Mouse (Mus musculus) kidney, postnatal 0 days (tissue): ENCODE results near the gene Ddn. TPM values are rescaled to one million over a fixed set of nuclear protein-coding genes. Genes with fewer than 3 reads are reported as not detected.

Experiments used
- ATAC-seq: fragments of 200-750 bp; cut with Nextera tagmentation; replicated peaks from 2 replicates; pipeline ENCODE4 v1.8.0; 2017; ENCODE audit warnings: low read depth, moderate number of reproducible peaks, moderate TSS enrichment, moderate library complexity; ENCODE audit not compliant: low FRiP score
- DNase-seq: peaks from one replicate; pipeline ENCODE4 v3.0.0-alpha.2; 2016; ENCODE audit warnings: low spot score
- H3K27ac ChIP-seq: fragments of 300-500 bp; sonication (generic); 2 replicates; pipeline ENCODE4 v1.5.1; 2014; ENCODE audit warnings: mild to moderate bottlenecking
- H3K27me3 ChIP-seq: fragments of 300-500 bp; sonication (generic); 2 replicates; pipeline ENCODE4 v1.6.1; 2014; ENCODE audit warnings: low read length, mixed read lengths; ENCODE audit not compliant: insufficient read depth
- H3K36me3 ChIP-seq: fragments of 300-500 bp; sonication (generic); 2 replicates; pipeline ENCODE4 v1.6.1; 2014; ENCODE audit warnings: low read length, mixed read lengths; ENCODE audit not compliant: insufficient read depth
- H3K4me1 ChIP-seq: fragments of 300-500 bp; sonication (generic); replicated peaks from 2 replicates; pipeline ENCODE4 v1.6.1; 2014; ENCODE audit warnings: antibody characterized with exemption, low read length, mixed read lengths; ENCODE audit not compliant: insufficient read depth
- H3K4me2 ChIP-seq: fragments of 300-500 bp; sonication (generic); 2 replicates; pipeline ENCODE4 v1.6.1; 2014; ENCODE audit warnings: mild to moderate bottlenecking, low read length, moderate library complexity, mixed read lengths
- H3K4me3 ChIP-seq: fragments of 300-500 bp; sonication (generic); replicated peaks from 2 replicates; pipeline ENCODE4 v1.5.1; 2014; ENCODE audit warnings: low read depth, low read length
- H3K9ac ChIP-seq: fragments of 300-500 bp; sonication (generic); 2 replicates; pipeline ENCODE4 v1.6.1; 2014; ENCODE audit warnings: low read depth, low read length
- H3K9me3 ChIP-seq: fragments of 300-500 bp; sonication (generic); replicated peaks from 2 replicates; pipeline ENCODE4 v1.6.1; 2016; ENCODE audit warnings: low read length, inconsistent platforms, mixed read lengths
- CTCF ChIP-seq: IDR thresholded peaks from 2 replicates; pipeline ENCODE4 v1.5.1; 2016; ENCODE audit warnings: antibody characterized with exemption, low read depth, mild to moderate bottlenecking, moderate library complexity
- WGBS: fragments of 180-500 bp; shearing (Covaris S2); extraction: QIAGEN DNeasy Blood & Tissue Kit; methylation state at CpG from one replicate; pipeline ENCODE4 v1.1.7; 2014; 5-methylcytosine and 5-hydroxymethylcytosine counted together
- polyA plus RNA-seq: library from polyadenylated mRNA; unstranded; fragments of >200 nt; fragmentation: Nextera tagmentation; extraction: Ambion mirVana; gene quantifications from 2 replicates; pipeline ENCODE4 v1.2.1, GENCODE M21; 2015

The Ddn gene
- polyA plus RNA-seq, 1 experiment from 2014 or later = 6.1 TPM

DNA sequence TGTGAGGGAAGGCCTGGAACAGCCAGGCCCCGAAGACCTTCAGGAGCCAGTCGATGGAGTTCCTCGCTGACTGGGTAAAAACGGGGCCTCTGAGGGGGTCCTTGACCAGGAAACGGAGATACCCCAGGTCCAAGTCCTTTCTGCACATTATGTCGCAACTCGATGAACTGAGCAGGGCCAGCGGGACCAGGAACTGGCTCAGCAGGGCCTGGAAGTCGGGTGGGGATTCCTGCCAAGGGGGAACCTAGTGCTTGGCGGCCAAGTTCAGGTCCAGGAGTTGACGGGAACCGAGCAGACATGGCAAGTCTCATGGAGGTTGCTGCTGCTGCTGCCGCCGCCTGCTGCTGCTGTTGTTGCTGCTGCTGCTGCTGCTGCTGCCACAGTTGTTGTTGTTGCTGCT is 41.4 kb upstream of the Ddn start:
- Histone ChIP-seq H3K4me3 (no peak overlapping the region), H3K4me2 (no peak overlapping the region), H3K9me3 (no peaks in the 10 kb centered on the region), H3K27me3 (no peaks in the 10 kb centered on the region), H3K36me3 (peaks cover 92% of the 10 kb centered on the region), H3K9ac (no peak overlapping the region), H3K4me1 (no peaks in the 10 kb centered on the region), H3K27ac (no peak overlapping the region)
- 89% methylated on average over 14 of the region's 14 CpGs for WGBS
- no peak for TF ChIP-seq CTCF
- ATAC-seq (no peak), DNase-seq (no peak)

DNA sequence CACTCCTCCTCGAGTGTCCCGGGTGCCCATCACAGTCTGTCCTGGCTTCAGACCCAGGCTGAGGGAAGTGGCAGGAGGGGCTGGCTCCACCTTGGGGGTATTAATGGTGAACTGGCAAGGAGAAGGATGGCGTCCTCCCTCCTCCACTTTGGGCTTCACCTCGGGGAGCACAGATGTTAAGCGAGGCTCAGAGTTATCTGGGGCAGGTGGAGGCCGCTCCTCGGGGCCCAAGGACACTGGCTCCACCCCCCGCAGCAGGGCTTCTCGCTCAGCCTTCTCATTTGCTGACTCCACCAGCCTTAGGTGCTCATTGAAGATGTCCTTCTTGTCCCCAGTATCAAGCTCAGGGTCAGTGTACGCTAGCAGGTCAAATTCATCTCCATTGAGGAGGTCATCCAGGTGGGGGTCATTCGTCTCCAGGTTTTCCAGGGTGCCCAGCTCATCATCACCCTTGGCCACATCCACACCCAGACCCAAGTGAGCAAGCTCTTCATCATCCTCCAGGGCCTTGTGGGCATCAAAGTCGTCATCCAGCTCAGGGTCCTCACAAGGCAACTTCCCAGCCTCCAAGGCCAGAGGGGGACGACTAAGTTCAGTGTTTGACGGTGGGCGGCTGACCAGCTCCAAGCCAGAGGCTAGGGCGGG is 40.8 kb upstream of the Ddn start:
- WGBS = 87% methylated on average over 16 of the region's 16 CpGs
- Histone ChIP-seq H3K9me3 (no peaks in the 10 kb centered on the region), H3K27ac (no peak overlapping the region), H3K36me3 (peaks cover 92% of the 10 kb centered on the region), H3K9ac (no peak overlapping the region), H3K4me3 (no peak overlapping the region), H3K27me3 (no peaks in the 10 kb centered on the region), H3K4me1 (no peaks in the 10 kb centered on the region), H3K4me2 (no peak overlapping the region)
- ATAC-seq (no peak), DNase-seq (no peak)
- TF ChIP-seq CTCF = no peak

GRCm38 (mm10) chr15:98849165-98849564 is 39.9 kb upstream of the Ddn start:
- no peaks in the 10 kb centered on the region for H3K9me3 ChIP-seq
- no peak overlapping the region for H3K4me3 ChIP-seq
- H3K27ac ChIP-seq = no peak overlapping the region
- no peaks in the 10 kb centered on the region for H3K27me3 ChIP-seq
- no peak overlapping the region for H3K4me2 ChIP-seq
- H3K4me1 ChIP-seq = no peaks in the 10 kb centered on the region
- H3K36me3 ChIP-seq = peaks cover 92% of the 10 kb centered on the region
- no peak overlapping the region for H3K9ac ChIP-seq
- ATAC-seq (no peak), DNase-seq (no peak)
- WGBS = 96% methylated on average over 11 of the region's 11 CpGs
- no peak for TF ChIP-seq CTCF

GRCm38 (mm10) chr15:98846140-98846539 is 36.9 kb upstream of the Ddn start:
- no peak overlapping the region for H3K9ac ChIP-seq
- H3K27ac ChIP-seq = no peak overlapping the region
- H3K36me3 ChIP-seq = peaks cover 89% of the 10 kb centered on the region
- WGBS = 87% methylated on average over 8 of the region's 8 CpGs
- H3K4me2 ChIP-seq = no peak overlapping the region
- TF ChIP-seq CTCF = no peak
- H3K4me3 ChIP-seq = no peak overlapping the region
- H3K9me3 ChIP-seq = no peaks in the 10 kb centered on the region
- ATAC-seq = no peak
- no peak for DNase-seq
- H3K27me3 ChIP-seq = no peaks in the 10 kb centered on the region
- H3K4me1 ChIP-seq = no peaks in the 10 kb centered on the region

GRCm38 (mm10) chr15:98845149-98845548 is 35.9 kb upstream of the Ddn start:
- Histone ChIP-seq H3K4me1 (no peaks in the 10 kb centered on the region), H3K27me3 (no peaks in the 10 kb centered on the region), H3K9ac (no peak overlapping the region), H3K9me3 (no peaks in the 10 kb centered on the region), H3K27ac (no peak overlapping the region), H3K36me3 (peaks cover 90% of the 10 kb centered on the region), H3K4me2 (no peak overlapping the region), H3K4me3 (no peak overlapping the region)
- DNase-seq (no peak), ATAC-seq (no peak)
- no peak for TF ChIP-seq CTCF
- WGBS = 98% methylated on average over 2 of the region's 2 CpGs

- peaks cover 90% of the 10 kb centered on the region for H3K36me3 ChIP-seq
- H3K4me1 ChIP-seq = no peaks in the 10 kb centered on the region
- DNase-seq (no peak), ATAC-seq (no peak)
- H3K4me3 ChIP-seq = no peak overlapping the region
- WGBS = 95% methylated on average over 11 of the region's 11 CpGs
- no peaks in the 10 kb centered on the region for H3K9me3 ChIP-seq
- TF ChIP-seq CTCF = no peak
- H3K4me2 ChIP-seq = no peak overlapping the region
- no peaks in the 10 kb centered on the region for H3K27me3 ChIP-seq
- H3K9ac ChIP-seq = no peak overlapping the region
- H3K27ac ChIP-seq = no peak overlapping the region
Observed at GRCm38 (mm10) chr15:98843595-98844223, 34.4 kb upstream of the Ddn start.
